8 mouse cellular contexts compared by ENCODE assay signal in genomic region chr12:107977086-107977485, GRCm38 (mm10). TPM values are rescaled to one million over a fixed set of nuclear protein-coding genes. Genes with fewer than 3 reads are reported as not detected.
A peak's percentile ranks its signal among the peaks of the same experiment; 100 is the strongest.
DNase-seq lines count a peak whose midpoint lies in the region; ATAC-seq and TF ChIP-seq lines count a peak whose summit lies in the region.
"Had no signal": no experiment of that assay in that cellular context is flagged by ENCODE, and none has a peak within 500 bp of the region (broad histone marks: within the 10 kb centered on the region; RNA-seq: fewer than 3 reads in every experiment).

No protein-coding gene starts in this region.

- intact Hi-C loops in left cerebral cortex, postnatal 36 days (cut with DNase I) = loop anchor here (5.0 kb wide), 1 partner anchor 45 kb away; no protein-coding TSS in a partner anchor

- 44% methylated on average over 8 of the region's 8 CpGs for WGBS in lung, embryonic 14.5 days
- WGBS in lung, adult 2 months = 53% methylated on average over 8 of the region's 8 CpGs
- 11% methylated on average over 8 of the region's 8 CpGs for WGBS in forebrain, embryonic 10.5 days
- 37% methylated on average over 8 of the region's 8 CpGs for WGBS in hindbrain, postnatal 0 days
- WGBS in neural tube, embryonic 14.5 days = 30% methylated on average over 8 of the region's 8 CpGs

- TF ChIP-seq POLR2A in lung, adult 2 months (IDR thresholded peaks at IDR 0.05; ENCODE audit: borderline replicate concordance, extremely low read depth, low read depth, low read length) = no peak

- ATAC-seq in lung, embryonic 14.5 days (ENCODE audit: insufficient read depth) = no peak
- no peak for ATAC-seq in hindbrain, postnatal 0 days
- ATAC-seq in neural tube, embryonic 14.5 days (ENCODE audit: low read depth) = no peak
- ATAC-seq in megakaryocyte, adult 5-6 weeks (ENCODE audit: poor library complexity, severe bottlenecking) = no peak

- TF ChIP-seq CTCF in lung, embryonic 14.5 days (IDR thresholded peaks at IDR 0.05; ENCODE audit: low read depth) = peak; percentile 24
- TF ChIP-seq CTCF in lung, adult 2 months (IDR thresholded peaks at IDR 0.05; ENCODE audit: insufficient read depth, low read length) = no peak
- TF ChIP-seq CTCF in hindbrain, postnatal 0 days (IDR thresholded peaks at IDR 0.05; ENCODE audit: low read depth) = no peak

- H3K9me3 ChIP-seq in lung, embryonic 14.5 days (ENCODE audit: low read depth, low read length) = no peaks in the 10 kb centered on the region
- no peaks in the 10 kb centered on the region for H3K9me3 ChIP-seq in forebrain, embryonic 10.5 days
- no peaks in the 10 kb centered on the region for H3K9me3 ChIP-seq in hindbrain, postnatal 0 days (ENCODE audit: low read length)
- no peaks in the 10 kb centered on the region for H3K9me3 ChIP-seq in neural tube, embryonic 14.5 days (ENCODE audit: control insufficient read depth, low read length)

- DNase-seq in lung, embryonic 14.5 days = no peak
- no peak for DNase-seq in lung, adult 2 months
- no peak for DNase-seq in forebrain, embryonic 10.5 days (ENCODE audit: extremely low spot score, low spot score)
- DNase-seq in hindbrain, postnatal 0 days (ENCODE audit: low spot score) = no peak
- no peak for DNase-seq in left cerebral cortex, postnatal 36 days (ENCODE audit: low spot score in 2 of 2)
- DNase-seq: lung, postnatal 36 days had no signal

- H3K4me2 ChIP-seq in lung, embryonic 14.5 days = no peak overlapping the region
- peak overlapping the region; percentile 52 for H3K4me2 ChIP-seq in hindbrain, postnatal 0 days (ENCODE audit: low read depth, low read length)
- peak overlapping the region; percentile 26; the same call in 1 of the 2 replicates for H3K4me2 ChIP-seq in neural tube, embryonic 14.5 days (ENCODE audit: low read depth, low read length)

- peaks cover 16% of the 10 kb centered on the region for H3K27me3 ChIP-seq in lung, embryonic 14.5 days (ENCODE audit: insufficient read depth, low read length)
- peaks cover 65% of the 10 kb centered on the region for H3K27me3 ChIP-seq in forebrain, embryonic 10.5 days (ENCODE audit: poor library complexity, severe bottlenecking)
- no peaks in the 10 kb centered on the region for H3K27me3 ChIP-seq in hindbrain, postnatal 0 days (ENCODE audit: insufficient read depth, low read length)
- no peaks in the 10 kb centered on the region for H3K27me3 ChIP-seq in neural tube, embryonic 14.5 days (ENCODE audit: control insufficient read depth, insufficient read depth, low read length)

- H3K36me3 ChIP-seq in lung, embryonic 14.5 days (ENCODE audit: insufficient read depth) = no peaks in the 10 kb centered on the region
- H3K36me3 ChIP-seq in forebrain, embryonic 10.5 days (replicated peaks) = no peaks in the 10 kb centered on the region
- no peaks in the 10 kb centered on the region for H3K36me3 ChIP-seq in hindbrain, postnatal 0 days (ENCODE audit: insufficient read depth, low read length)
- no peaks in the 10 kb centered on the region for H3K36me3 ChIP-seq in neural tube, embryonic 14.5 days (ENCODE audit: control insufficient read depth, insufficient read depth, low read length)

- no peak overlapping the region for H3K9ac ChIP-seq in lung, embryonic 14.5 days
- H3K9ac ChIP-seq in hindbrain, postnatal 0 days (replicated peaks; ENCODE audit: low read length) = no peak overlapping the region
- H3K9ac ChIP-seq in neural tube, embryonic 14.5 days (replicated peaks; ENCODE audit: low read depth, low read length) = peak overlapping the region; percentile 13; the same call in 1 of the 2 replicates

- H3K4me3 ChIP-seq in lung, embryonic 14.5 days (ENCODE audit: low read depth, low read length) = no peak overlapping the region
- no peak overlapping the region for H3K4me3 ChIP-seq in lung, adult 2 months (replicated peaks; ENCODE audit: extremely low read depth, low read depth, low read length)
- H3K4me3 ChIP-seq in forebrain, embryonic 10.5 days = peak overlapping the region; percentile 53
- H3K4me3 ChIP-seq in hindbrain, postnatal 0 days (ENCODE audit: low read length) = peak overlapping the region; percentile 20; the same call in 1 of the 2 replicates
- no peak overlapping the region for H3K4me3 ChIP-seq in neural tube, embryonic 14.5 days (ENCODE audit: low read depth, low read length)

- peaks cover 35% of the 10 kb centered on the region for H3K4me1 ChIP-seq in lung, embryonic 14.5 days (ENCODE audit: insufficient read depth)
- no peaks in the 10 kb centered on the region; the same call in 1 of the 2 replicates for H3K4me1 ChIP-seq in lung, adult 2 months (ENCODE audit: control insufficient read depth, insufficient read depth, low read length)
- H3K4me1 ChIP-seq in forebrain, embryonic 10.5 days = peaks cover 100% of the 10 kb centered on the region
- H3K4me1 ChIP-seq in hindbrain, postnatal 0 days (ENCODE audit: insufficient read depth, low read length) = peaks cover 32% of the 10 kb centered on the region
- H3K4me1 ChIP-seq in neural tube, embryonic 14.5 days (ENCODE audit: control insufficient read depth, insufficient read depth, low read length) = peaks cover 86% of the 10 kb centered on the region

- no peak overlapping the region for H3K27ac ChIP-seq in lung, embryonic 14.5 days (ENCODE audit: low read depth)
- peak overlapping the region; percentile 98 for H3K27ac ChIP-seq in forebrain, embryonic 10.5 days
- H3K27ac ChIP-seq in hindbrain, postnatal 0 days = peak overlapping the region; percentile 72; the same call in 1 of the 2 replicates
- H3K27ac ChIP-seq in neural tube, embryonic 14.5 days (ENCODE audit: low read depth, low read length) = no peak overlapping the region

RNA-seq across cellular contexts. Expression of gene Bcl11b, which starts 26.3 kb away (rescaled TPM):
- 4.0 and 4.4 TPM in 2 replicates for polyA plus RNA-seq in lung, embryonic 14.5 days (2014; fragmentation: Nextera tagmentation; extraction: Ambion mirVana)
- polyA plus RNA-seq in lung, adult 2 months (2012; rRNA removed) = 2.6 and 4.2 TPM in 2 replicates
- polyA plus RNA-seq in forebrain, embryonic 10.5 days (2016; fragmentation: Nextera tagmentation; extraction: Ambion mirVana) = 3.4 and 5.5 TPM in 2 replicates
- total RNA-seq in hindbrain, postnatal 0 days (2014; rRNA removed) = 30.0 and 31.6 TPM in 2 replicates
- polyA plus RNA-seq in hindbrain, postnatal 0 days (2015; fragmentation: Nextera tagmentation; extraction: Ambion mirVana) = 9.8 and 12.0 TPM in 2 replicates
- 38.0 and 38.2 TPM in 2 replicates for polyA plus RNA-seq in neural tube, embryonic 14.5 days (2014; fragmentation: Nextera tagmentation; extraction: Ambion mirVana)
- total RNA-seq in megakaryocyte, adult 5-6 weeks (2015) = 0.38 and 0.39 TPM in 2 replicates
- 0.28 and 0.33 TPM in 2 replicates for total RNA-seq in megakaryocyte, adult 5-6 weeks (2017)
- 10 to 100 TPM; 56.6 to 74.4 TPM for total RNA-seq in left cerebral cortex, postnatal 36 days (2021)

Comparison
In these comparisons a context has a peak if more than half of its experiments do, and no peak if none do; other contexts are left out.
1. H3K27ac ChIP-seq: peak in forebrain, embryonic 10.5 days (single experiment) and hindbrain, postnatal 0 days (single experiment); none in lung, embryonic 14.5 days (single experiment) and neural tube, embryonic 14.5 days (single experiment).
2. H3K4me3 ChIP-seq: peak in forebrain, embryonic 10.5 days (single experiment) and hindbrain, postnatal 0 days (single experiment); none in lung, embryonic 14.5 days (single experiment), lung, adult 2 months (single experiment) and neural tube, embryonic 14.5 days (single experiment).